Mouse (Mus musculus) brain, embryonic 14.5 days (tissue): Measurements from ENCODE around the gene Fosb.

Source experiments
- CTCF ChIP-seq: fragments of 200-500 bp; IDR thresholded peaks from 2 replicates; pipeline ENCODE4 v1.5.1; 2012; ENCODE audit warnings: inconsistent platforms, mild to moderate bottlenecking, moderate library complexity, borderline replicate concordance; ENCODE audit not compliant: insufficient read depth, insufficient read length; ENCODE audit errors: extremely low read depth
- POLR2A ChIP-seq: fragments of 200-500 bp; IDR thresholded peaks from 2 replicates; pipeline ENCODE4 v1.6.1; 2012; ENCODE audit warnings: mild to moderate bottlenecking, inconsistent platforms, borderline replicate concordance; ENCODE audit not compliant: poor library complexity, insufficient read depth, insufficient read length, severe bottlenecking; ENCODE audit errors: extremely low read depth

DNA sequence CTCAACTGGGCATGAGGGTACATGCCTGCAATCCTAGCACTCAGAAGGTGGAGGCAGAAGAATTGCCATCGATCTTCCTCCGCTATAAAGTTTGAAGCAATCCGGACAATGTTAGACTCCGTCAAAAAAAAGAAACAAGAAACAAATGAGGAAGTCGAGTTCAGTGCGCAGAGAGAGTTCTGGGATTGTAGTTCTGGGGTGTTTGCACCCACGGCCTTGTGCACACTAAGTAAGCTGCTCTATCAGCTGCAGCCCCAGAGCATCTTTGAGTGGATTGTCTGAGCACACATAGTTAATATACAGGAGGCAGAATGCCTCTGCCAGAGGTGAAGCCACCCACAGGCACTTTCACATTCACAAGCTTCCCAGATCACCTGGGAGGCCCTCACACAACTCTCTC, 8.8 kb upstream of the Fosb start:
- TF ChIP-seq CTCF, result no peak
- TF ChIP-seq POLR2A, result no peak
